Mouse (Mus musculus) embryonic fibroblast, embryonic 13.5 days (primary cell): ENCODE measurements around the gene Sin3b.

Experiments used
- CTCF ChIP-seq: IDR thresholded peaks from 2 replicates; pipeline ENCODE4 v1.5.1; 2011; ENCODE audit warnings: mild to moderate bottlenecking, control low read depth, low read length, moderate library complexity, borderline replicate concordance; ENCODE audit not compliant: insufficient read depth
- POLR2A ChIP-seq: IDR thresholded peaks from 2 replicates; pipeline ENCODE4 v1.6.1; 2011; ENCODE audit warnings: low read depth, mild to moderate bottlenecking, control low read depth, low read length, moderate library complexity

DNA sequence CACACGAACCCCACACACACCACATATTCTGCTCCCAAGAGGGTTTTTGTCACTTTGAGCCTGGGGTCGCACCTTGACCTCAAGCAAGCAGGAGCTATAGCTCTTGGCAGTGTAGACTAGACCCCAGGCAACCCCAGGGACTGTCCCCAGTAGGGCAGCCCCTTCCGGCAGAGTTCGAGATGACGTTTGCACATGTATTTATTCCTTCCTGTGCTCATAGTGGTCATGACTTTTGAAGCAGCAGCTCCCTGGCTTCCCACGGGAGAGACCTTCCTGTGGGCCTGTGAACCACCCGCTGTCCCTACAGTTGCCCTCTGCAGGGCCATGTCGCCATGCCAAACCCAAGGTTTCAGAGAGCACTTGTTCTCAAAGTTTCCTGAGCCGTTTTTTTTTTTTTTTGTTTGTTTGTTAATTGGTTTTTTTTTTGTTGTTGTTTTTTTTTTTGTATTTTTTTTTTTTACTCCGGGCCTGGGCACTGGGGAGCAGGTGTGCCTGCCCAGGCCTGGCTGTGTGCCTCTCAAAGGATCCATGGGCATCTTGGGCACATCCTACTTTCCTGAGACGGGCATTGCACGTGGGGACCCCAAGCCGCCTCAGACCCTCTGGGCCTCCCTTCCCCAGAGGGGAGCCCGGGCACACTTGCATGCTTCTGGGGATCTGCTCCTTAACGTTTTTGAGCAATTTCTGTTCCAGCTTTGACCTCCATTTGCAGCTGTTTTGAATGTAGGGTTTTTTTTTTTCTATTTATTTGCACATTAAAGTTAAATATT lies 34.5 kb downstream of the Sin3b start:
- TF ChIP-seq CTCF, result no peak
- no peak for TF ChIP-seq POLR2A
